Mouse (Mus musculus): ENCODE data around the gene Cd244a.

DNA sequence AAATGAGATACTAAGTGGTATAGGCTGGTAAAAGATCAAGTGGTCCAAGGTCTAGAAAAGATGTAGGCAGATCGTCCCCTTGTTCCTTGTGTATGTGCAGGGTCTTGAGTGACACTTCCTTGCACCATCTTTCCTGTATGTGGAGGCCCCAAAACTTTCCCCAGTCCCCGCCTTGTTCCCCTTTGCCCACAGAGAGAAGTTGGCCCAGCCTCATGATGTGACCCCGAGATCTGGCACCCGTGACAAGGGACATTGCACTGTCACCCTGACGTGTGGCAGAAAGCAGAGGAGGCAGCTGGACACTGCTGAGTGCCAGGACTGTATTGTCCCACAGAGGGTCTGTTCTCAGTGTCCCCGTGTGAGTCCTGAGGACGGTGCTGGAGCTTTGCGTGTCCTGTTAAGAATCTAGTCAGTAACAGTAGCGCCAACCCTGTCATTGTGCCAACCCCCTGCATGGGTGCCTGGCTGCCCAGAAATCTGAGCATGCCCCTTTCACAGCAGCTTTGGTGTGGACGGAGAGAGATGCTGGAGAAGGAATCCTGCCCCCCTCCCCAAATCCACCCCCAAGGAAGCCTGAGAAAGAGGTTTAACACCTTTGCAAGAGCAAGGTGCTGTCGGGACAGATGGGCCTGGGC is 58.0 kb downstream of the Cd244a start:
- TF ChIP-seq E2F4 (IDR thresholded peaks at IDR 0.05; ENCODE audit: insufficient read depth): no peak
- TF ChIP-seq USF1 (IDR thresholded peaks at IDR 0.05; ENCODE audit: low read depth): no peak
- TF ChIP-seq POLR2AphosphoS2 (IDR thresholded peaks at IDR 0.05; ENCODE audit: insufficient read length, low read depth): no peak
- TF ChIP-seq POLR2A (IDR thresholded peaks at IDR 0.05; ENCODE audit: insufficient read length, low read depth): no peak
- no peak for TF ChIP-seq TCF12 (IDR thresholded peaks at IDR 0.05; ENCODE audit: insufficient read depth, poor library complexity, severe bottlenecking)
- no peak for TF ChIP-seq REST (IDR thresholded peaks at IDR 0.05; ENCODE audit: insufficient read depth, insufficient read length)
- TF ChIP-seq TCF3 (IDR thresholded peaks at IDR 0.05; ENCODE audit: insufficient read length, low read depth): no peak
- no peak for TF ChIP-seq MAX (IDR thresholded peaks at IDR 0.05; ENCODE audit: low read depth)
